Mouse (Mus musculus) left cerebral cortex, adult 11 months (tissue): Measurements from ENCODE around the gene Cklf.
A peak's percentile ranks its signal among the peaks of the same experiment; 100 is the strongest.
"Not testable (repeated sequence)": the region's sequence is repeated elsewhere in the genome, so short reads cannot be mapped to it uniquely, and the experiment has no call there.

Source experiments
- DNase-seq: peaks from one replicate; pipeline ENCODE4 v3.0.0; 2022; ENCODE audit warnings: low spot score

The Cklf gene

DNA sequence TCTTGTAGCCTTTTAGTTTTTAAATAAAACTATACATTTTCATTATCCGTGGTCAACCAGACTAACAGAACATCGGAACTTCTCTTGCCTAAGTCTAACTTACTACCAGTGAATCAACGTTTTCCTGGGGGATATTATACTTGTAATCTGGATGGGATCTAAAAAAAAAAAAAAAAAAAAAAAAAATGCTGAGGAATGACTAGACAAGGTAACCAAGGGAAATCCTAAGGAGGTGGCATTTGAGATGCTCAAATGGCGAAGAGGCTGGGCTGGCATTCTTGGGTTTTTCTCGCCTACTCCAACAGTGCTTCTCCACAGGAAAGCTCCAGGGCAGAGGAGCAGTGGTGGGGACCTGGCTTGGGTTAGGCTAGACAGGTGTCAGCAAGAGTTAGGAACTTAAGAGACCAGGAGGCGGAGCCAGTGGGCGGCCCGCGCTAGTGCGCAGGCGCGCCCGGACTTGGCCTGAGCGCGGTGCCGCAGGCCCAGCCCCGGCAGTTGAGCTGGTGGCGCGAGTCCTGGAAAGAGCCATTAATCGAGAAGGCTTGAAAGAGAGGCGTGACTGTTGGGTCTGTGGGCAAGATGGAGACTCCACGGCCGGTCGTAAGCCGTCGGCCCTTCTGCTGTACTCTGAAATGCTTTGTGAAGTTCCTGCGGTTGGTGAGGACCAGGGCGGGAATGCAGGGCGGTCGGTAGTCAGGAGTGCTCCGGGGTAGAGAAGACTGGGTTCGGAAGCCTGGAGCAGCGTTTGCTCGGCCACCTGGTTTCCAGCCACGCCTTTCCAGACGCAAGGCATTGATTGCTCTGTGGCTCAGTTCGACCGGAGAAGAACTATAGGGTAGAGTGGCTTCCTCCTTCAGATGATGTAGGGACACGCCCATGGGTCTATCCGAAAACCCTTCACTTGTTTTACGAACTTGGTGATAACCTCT, at the start of gene Cklf:
Gene Cklf (plus strand): TSS at position 423 of the 929 bp plus-strand sequence.
- DNase-seq, result peak; percentile 52

DNA sequence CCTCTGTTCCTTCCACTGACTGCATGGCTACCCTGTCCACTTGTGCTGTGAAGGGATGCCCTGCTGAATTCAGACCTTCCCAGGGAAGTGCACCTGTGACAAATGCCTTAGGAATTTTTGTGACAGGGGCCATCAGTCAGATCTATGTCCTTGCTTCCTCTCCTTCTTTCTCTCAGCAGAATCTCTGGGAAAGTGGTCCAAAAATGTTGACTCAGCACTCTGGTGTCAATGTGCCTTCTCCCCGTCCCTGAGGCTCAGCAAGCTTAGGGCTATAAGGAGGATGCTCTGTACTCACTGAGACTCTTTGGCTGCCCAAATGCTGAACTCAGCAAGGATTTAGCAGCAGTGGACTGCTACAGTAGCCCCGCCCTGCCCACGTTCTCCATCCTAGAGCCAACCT, 49.0 kb upstream of the Cklf start:
- no peak for DNase-seq

DNA sequence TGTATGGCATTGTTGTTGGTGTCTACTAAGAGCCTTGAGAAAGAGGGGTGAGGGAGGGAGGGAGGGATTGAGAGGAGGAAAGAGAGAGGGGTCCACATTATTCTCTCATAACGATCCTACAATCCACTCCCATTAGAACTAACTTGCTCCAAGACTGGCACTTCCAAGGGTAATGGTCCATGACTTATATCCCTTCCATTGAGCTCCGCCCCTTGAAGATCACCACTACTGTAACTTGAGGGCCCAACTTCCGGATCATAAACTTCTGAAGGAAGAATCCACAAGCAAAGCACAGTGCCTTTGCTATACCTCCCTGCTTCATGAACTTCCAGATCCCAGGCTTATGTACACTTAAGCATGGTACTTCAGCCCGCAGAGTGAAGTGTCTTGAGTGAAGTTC, 48.3 kb upstream of the Cklf start:
- no peak for DNase-seq

DNA sequence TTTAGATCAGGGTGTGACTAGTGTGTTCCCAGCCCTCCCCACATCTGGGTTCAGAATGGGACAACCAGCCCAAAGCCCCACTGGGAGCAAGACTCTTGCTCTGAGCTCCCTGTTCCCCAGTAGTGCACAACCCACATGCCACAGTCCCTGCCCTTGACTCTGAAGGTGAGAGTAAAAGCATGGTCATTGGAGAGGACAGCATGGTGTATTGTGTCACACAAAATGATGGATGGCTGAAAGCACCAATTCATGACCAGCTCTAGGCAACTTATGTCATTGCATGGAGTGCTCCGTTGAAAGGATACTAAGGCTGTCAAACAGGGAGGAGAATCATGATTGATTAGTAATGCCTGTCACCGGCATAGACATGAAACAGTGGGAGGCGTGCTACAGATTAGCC, 45.4 kb upstream of the Cklf start:
- DNase-seq, result no peak

DNA sequence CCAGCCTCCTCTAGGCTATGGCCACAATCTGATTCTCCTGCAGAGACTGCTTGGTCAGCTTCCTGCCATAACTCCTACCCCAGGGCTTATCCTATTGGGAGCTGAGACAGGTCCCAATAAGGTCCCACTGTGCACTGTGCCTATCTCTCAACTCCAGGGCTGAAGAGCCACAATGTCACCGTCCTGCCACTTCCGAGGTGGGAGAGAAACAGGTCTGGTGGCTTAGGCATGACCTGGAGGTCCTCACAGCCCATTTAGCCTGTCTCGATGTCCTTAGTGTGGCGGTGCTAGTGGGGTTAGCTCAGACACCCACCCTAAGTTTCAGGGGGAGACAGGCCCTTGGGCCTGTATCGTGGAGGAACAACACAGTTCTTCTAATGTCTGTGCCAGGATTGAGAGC, 33.1 kb upstream of the Cklf start:
- DNase-seq, result no peak

DNA sequence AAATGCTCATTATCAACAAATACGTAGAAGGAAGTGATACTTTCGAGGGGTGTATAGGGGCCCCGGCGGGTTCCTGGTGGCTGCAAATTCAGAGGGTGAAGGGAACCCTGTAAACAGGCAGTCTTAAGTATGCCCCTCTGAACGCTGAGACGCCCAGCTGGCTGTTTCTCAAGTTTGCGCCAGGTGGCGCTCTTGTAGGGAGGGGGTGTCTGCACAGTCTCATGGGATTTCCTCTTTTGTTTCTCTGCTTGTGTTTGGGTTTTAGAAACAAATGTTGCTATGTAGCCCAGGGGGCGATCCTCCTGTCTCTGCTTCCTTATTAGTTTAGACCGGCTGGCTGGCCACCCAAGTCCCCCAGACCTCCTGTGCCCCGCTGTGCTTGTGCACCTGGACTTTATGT, 31.6 kb upstream of the Cklf start:
- DNase-seq, result no peak

DNA sequence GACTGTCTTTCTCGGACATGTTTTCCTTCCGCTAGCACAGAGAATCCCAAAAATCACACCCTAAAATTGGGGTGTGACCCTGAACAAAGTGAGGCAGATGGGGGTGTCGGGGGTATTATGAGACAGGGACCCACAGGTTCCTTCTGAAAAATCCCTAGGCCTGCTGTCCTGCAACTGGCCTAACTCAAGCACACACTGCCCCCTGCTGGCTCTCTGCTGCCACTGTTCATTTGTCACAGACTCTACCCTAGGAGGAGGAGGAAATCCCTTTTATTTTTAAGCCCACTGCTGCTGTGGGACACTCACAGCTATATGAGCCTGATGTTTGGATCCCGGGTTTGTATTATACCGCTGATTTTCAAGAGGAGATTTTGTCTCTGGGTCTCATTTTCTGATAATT, 30.9 kb upstream of the Cklf start:
- peak; percentile 43 for DNase-seq

DNA sequence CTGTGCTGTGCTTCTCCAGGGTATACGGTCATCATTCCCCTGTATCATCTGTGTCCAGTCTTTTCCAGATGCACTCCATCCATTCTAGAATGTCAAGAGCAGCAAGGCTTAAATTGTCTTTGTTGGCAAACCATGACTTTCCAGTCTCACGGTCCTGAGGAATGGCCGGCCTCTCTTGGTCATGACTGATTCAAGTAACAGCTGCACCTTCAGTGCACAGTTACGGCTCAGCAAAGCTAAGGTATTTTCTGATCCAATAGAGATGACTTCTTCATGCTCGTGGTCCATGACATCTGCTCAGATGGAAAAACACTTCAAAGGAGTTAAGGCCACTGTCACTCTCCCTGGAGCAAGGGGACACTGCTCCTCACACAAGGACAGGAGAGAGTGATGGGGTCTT, 23.6 kb upstream of the Cklf start:
- DNase-seq, result no peak

DNA sequence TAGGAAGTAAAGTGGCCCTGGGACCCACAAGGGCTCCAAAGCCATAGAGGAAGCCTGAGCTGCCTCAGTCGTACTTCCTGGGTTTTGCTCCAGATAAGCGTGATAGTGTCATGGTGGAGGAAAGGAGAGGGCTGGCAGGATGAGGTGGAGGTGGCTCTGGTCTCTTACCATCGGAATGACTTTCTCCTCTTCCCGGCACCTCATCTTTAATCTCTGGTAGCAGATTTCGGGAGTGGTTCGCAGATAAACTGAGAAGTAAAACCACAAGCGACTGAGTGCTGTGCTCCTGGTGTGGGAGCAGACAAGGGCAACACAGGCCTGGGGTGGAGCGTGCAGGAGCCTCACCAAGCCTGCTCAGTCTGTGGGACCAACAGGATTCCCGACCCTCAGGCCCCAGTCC, 20.3 kb upstream of the Cklf start:
- no peak for DNase-seq

DNA sequence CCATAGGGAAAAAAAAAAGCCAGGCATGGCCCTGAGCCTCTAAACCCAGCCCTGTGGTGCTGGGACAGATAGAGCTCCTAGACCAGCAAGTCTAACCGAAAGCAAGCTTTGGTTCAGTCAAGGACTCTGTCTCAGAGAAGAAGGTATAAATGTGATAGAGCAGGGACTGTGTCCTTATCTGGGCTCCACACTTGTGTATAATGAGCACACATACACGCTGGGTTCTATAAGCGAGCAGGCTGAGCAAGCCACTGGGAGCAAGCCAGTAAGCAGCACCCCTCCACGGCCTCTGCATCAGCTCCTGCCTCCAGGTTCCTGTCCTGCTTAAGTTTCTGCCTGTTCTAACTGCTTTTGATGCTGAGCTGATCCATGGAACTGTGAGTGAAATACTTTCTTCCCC, 18.6 kb upstream of the Cklf start:
- no peak for DNase-seq

DNA sequence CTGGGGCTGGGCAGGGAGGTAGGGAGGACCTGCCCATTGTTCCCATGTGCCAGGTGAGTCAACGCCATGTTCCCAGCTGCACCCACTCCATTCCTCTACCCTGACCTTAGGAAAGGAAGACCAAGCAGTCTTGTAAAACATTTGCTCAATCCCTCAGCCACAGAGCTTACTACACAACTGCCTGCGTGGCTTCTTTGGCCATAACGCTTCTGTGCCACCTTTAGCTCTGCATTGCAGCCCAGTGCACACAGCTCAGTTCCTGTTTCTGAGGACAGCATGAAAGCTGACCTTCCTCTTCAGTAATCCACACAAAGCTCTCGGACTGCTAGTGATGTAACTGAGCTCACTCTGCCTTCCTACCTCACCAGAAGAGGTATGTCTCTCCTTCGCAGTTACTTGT, 17.7 kb upstream of the Cklf start:
- DNase-seq, result no peak

DNA sequence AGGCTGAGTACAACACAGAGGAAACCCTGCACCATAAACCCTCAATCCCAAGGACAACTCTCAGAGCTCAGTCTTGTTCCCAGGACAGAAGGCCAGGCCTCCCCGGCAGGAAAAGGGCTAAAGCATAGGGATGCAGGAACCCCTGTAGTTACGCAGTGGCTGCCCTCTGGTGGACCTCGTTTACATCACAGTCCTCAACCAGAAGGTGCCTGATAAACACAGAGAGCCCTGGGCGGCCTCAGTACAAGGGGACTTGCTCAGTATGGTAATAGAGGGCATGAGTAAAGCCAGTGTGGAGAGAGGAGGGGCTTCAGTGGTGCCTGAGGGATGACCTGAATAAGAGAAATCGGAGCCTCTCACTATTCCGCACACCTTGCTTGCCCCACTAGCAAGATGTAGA, 16.1 kb upstream of the Cklf start:
- no peak for DNase-seq

DNA sequence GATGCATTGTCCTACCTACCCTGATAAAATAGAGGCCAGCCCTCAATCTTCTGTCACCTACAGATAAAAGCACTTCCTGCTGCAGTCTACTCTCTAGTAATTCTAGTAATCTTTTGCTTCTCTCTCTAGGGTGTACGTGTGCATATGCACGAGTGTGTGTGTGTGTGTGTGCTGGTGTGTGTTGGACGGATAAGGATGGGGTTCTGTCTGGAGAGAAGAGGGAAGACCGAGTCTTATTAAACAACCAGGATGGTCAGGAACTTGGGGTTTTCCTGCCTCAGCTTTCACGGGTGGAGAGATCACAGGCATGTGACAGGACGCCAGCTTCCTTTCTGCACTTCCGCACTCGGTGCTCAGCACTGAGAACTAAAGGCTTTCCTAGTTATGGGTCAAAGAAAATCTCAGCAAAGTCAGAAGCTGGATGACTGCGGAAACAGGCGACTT, 11.2 kb upstream of the Cklf start:
- no peak for DNase-seq

DNA sequence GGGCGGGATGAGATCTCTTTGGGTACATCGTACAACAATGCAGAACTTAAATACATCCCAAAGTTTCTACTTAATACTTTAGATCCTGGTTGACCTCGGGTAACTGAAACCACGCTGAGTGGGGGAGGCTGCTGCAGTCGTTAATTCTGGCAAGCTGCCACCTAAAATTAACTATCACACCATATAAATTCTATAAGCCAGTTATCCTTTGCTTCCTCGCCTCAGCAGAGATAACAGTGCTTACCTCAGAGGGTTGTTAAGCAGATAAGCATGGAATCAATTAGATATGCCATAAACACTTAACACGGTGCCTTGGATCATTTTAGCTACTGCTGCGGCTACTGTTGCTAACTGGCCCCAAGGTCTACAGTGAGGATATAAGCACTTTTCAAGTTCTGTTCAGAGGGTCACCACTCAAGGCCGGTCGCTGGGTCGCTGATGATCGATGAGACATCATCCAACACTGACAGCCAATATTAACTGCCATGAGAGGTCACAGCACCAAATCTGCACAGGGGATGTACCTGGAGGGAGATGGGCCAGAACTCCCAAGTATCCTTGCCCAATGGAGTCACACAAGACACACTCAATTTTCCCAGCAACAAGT, 8.5 kb upstream of the Cklf start:
- no peak for DNase-seq

DNA sequence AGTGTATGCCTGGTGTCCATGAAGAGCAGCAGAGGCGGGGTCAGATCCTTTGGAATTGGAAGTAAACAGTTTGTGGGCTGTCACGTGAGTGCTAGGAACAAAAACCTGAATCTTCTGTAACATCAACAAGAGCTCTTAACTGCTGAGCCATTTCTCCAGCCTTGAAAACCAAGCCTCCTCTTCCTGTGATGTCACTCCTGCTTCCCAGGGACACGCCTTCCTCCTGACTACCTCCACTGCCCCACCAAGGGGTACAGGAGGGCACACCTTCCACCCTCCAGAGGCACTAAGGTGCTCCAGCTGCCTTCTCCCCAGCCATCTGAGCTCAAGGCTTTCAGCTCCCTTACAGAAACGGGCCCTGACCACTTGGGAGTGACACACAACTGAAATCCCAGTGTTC, 4.0 kb upstream of the Cklf start:
- no peak for DNase-seq

DNA sequence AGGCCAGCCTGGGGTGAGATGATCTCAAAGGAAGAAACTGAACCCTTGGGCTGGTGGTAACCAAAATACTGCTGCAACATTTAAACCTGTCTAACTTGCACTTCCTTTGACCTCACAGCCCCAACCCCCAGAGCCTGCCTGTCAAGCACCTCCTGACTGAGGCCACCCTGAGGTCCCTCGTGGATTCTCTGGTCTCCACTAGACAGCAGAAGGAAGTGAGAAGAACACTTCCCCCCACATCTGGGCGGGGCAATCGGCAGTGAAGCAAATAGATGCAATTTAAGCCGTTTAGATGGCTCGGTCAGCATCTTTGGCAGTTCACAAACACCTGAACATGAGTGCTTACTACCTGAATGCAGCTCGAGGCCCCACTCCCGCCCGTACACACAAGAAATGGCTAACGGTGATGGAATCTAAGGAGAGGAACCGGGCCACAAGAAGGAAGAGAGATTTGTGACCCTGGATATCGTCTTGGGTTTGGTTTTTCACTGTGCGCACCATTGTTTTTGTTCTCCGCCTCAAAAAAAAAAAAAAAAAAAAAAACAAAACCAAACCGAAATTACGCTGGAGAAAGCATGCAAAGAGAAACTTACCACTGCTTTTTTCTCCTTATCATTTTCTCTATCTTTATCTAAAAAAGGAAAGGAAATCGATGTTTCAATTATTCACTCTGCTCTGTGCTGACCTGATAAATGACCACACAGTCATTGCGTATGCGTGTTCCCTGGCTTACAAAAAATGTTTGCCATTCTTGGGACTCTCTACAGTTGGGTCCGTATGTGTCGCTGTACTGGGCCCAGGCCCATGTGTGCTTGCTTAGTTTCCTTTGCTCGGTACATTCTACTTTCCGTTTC, 3.4 kb upstream of the Cklf start:
- no peak for DNase-seq

DNA sequence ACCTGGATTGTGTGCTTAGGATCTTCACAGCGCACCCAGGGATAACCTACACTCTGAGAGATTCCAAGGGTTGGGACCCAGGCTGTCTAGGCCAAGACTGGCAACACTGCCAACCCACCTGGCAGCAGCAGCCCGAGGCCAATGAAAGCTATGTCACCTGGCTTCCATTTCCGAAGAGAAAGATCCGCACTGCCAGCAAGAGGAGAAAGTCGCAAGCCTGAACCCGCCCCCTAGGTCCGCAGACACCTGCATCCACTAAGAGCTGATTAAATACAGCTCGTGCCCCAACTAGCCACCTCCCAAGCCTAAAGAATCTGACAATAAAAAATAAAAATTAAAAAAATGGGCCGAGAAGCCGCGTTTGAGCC, 2.8 kb upstream of the Cklf start:
- no peak for DNase-seq

DNA sequence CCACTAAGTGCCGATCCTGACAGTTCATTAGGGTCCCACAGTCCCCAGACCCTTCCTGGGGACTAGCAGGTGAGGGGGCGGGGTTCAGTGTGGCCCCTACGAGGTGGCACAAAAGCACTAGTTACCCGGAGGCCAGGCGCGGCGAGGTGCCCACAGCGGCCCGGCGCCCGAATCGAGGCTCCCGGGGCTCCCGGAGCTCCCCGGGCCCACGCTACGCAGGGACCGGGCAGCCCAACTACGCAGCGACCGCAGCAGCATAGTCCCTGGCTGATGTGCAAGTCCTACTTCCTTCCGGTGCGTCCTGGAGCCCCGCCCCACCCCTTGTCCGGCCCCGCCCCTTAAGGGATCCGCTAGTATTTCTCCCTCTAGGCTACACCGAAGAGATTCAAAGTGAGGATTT, 2.4 kb upstream of the Cklf start, which contains the start of gene Tk2:
Gene Tk2 (minus strand): TSS at position 283 of the 400 bp plus-strand sequence.
- DNase-seq, result peak; percentile 42

DNA sequence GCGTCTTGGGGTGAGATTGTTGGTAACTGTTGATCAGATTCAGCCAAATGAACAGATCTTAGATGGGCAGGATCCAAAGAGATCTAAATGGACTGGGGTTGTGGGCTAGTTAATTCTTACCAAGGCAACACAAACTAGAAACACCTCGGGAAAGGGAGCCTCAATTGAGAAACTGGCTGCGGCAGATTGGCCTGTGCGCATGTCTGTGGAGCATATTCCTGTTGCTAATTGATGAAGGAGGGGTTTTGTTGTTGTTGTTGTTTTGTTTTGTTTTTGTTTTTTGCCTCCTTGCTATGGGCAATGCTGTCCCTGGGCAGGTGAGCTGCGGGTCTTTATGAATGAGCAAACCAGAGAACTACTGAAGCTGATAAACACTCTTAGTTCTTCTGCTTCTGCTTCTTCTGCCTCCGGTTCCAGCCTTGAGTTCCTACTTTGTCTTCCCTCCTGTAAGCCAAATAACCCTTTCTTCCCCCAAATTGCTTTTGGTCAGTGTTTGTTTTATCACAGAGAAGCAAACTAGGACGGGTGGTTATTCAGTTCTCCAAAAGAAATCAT, 1.1 kb upstream of the Cklf start:
- DNase-seq, result no peak

DNA sequence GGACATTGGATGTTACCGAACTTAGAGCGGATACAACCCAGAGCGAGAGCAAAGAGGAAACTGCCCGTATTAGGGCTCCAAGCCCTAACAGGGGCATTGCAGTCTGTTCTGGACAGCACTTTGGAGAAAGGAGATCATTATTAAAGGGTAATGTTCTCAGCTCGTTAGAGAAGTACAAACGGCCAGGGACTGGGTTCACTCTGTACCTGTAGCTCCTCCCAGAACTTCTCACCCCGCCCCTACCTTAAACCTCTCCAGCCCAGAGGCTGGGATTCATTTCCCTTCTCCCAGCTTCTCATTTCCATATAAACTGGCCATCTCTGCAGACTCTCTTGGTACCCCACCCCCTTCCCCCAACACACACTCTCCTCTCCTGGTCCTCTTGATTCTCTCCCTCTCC, 800 bp downstream of the Cklf start:
- no peak for DNase-seq

DNA sequence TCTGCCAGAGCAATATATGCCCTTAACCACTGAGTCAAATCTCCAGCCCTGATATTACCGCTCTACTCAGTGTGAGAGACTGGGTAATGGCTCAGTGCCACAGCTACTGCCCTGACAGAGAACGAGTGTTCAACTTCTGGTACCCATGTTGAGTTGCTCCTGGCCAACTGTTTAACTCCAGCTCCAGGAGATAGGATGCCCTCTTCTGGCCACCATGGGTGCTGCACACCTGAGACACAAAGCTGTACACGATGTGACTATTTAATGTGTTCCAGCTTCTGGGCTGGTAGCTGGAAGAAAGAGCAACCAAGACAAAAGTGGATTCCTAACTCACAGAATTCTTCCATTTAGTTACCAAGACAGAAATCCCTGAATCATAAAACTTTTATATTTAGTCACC, 2.4 kb downstream of the Cklf start:
- DNase-seq, result no peak

DNA sequence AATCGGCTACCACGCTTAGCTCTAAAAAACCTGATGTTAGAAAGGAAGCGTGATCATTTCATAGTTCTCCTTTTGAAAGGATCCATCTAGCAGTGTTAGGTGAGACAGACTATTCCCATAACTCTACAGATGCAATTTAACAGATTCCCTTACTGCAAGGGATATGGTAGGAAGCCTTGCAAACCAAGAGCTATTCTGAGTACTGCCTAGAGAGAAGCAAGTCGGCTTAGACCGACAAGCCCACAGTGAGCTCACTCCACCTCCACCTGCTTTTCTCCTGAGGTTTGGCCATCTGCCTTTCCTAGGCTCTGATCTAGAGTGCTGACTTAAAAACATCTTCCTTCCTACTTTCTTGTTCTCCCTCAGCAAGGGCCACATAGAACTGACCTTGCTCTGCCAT, 11.1 kb downstream of the Cklf start:
- DNase-seq, result not testable (repeated sequence)
